Mouse (Mus musculus) heart, postnatal 36 days (tissue): ENCODE results near the gene Mlip. TPM values are rescaled to one million over a fixed set of nuclear protein-coding genes. Genes with fewer than 3 reads are reported as not detected.
"Not testable (repeated sequence)": the region's sequence is repeated elsewhere in the genome, so short reads cannot be mapped to it uniquely, and the experiment has no call there.

Experiments
- DNase-seq, 2 experiments: peaks; one replicate each; pipeline ENCODE4 v3.0.0; 2021 to 2022
- intact Hi-C: fragments of 180-260 bp; cut with DNase I; formaldehyde crosslinking; loops from one replicate; pipeline ENCODE4 v1.15.1; 2025
- total RNA-seq, 2 experiments: library from RNA; stranded (reverse); gene quantifications; 2 replicates each; pipeline ENCODE4 v1.2.3; 2021

Mlip gene
- 100 to 1,000 TPM; 151 to 152 TPM for total RNA-seq

DNA sequence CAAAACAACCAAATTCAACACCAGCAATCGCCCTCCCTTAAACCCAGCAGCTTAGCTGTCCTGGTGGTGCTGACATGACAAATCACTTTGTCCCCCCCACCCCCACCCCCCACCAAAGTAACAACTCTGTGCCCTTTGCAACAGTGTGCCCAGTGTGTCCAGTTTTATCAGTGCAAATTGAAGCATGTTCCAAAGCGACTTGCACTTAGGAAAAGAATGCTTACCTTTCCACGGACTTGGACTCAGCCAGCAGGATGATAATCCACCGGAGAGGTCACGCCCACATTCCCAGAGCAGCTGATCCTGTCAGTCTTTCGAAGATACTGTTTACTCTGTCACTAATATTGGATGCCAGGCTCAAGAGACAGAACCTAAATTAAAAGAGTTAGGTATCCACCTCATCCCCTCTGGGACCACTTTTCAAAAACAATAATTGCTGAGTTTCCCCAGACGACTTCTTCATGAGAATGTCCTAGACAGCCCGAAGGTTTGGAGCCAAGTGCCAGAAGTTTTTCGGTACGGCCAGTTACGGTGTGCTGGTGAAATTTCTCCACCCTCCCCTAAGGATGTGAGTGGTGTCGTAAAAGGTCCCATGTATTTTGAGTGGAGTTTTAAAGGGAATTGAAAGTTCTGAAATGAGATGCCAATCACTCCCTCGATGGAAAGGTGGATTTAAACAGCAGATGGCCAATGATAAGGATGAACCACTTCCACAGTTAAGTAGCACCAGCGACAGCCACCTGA, at the start of gene Mlip:
Gene Mlip, minus strand, starts transcription at position 538 of the 744 bp plus-strand sequence.
- intact Hi-C loops: no loop called here
- DNase-seq: no peak

DNA sequence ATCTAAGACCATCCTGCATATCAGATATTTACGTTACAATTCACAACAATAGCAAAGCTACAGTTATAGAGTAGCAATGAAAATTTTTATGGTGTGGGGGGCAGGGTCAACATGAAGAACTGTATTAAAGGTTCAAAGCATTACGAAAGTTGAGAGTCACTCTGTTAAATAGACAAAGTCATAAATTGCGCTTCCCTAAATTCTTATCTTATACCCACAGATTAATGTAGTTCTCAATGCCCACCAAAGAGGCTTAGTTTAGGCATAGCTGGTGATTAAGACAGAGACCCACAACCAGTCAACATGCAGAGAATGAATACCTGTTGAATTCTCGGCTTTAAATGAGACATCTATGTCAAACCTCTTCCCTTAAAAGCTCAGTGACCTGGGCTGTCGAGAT, 47.0 kb upstream of the Mlip start:
- DNase-seq: no peak
- intact Hi-C loops: loop anchor here (10.0 kb wide), 1 partner anchor 385 kb away; no protein-coding TSS in a partner anchor

DNA sequence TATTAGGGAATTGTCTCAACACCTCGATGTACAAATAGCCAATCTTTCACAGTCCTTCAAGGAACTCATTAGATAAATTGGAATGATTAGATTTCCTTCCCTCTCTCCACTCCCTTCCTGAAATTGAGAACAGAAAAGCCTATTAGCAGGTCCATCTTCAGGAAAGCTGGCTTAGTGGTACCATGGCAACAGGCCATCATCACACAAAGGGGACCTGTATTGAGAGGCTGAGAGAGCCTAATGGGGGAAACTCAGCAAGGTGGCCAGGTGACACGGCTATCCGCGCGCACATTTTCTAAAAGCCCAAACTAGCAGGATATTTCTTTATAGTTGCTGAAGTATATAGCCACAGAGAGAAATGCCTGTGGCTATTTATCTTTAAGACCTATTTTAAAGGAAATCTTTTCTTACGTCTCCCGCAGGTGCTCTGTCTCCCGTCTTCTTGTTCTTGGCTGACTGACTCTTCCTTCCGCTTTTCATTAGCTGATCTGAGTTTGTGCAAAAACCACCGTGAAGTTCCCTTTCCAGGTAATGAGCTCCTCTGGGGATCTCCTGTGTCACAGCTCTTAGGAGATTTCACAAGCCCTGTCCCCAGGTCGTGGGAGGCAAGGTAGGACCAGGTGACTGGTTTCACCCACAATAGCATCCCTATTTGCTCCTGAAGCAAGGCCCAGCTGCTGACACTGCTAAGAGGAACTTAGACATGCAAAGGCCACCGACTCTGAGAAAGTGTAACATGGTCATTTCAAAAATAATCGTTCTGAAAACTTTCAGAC, 46.3 kb upstream of the Mlip start:
- intact Hi-C loops: loop anchor here (10.0 kb wide), 1 partner anchor 386 kb away; no protein-coding TSS in a partner anchor
- DNase-seq: no peak

DNA sequence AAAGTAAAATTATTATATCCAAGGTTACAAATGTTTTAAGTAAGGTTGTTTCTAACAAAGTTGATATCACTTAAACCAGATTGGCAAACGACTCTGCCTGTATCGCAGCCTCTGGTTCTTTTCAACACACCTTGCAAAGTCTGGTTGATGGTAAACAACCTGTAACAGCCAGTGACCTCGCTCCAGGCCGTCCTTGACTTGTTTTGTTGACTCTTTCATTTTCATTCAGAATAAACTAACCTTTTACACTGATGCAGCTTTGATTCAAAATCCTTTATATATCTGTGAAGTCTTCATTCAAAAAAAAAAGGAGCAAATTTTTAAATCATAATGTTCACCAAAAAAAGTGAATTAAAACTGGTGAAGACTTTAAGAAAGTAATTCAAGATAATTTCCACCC, 44.3 kb upstream of the Mlip start:
- intact Hi-C loops: loop anchor here (10.0 kb wide), 1 partner anchor 388 kb away; no protein-coding TSS in a partner anchor
- no peak for DNase-seq

DNA sequence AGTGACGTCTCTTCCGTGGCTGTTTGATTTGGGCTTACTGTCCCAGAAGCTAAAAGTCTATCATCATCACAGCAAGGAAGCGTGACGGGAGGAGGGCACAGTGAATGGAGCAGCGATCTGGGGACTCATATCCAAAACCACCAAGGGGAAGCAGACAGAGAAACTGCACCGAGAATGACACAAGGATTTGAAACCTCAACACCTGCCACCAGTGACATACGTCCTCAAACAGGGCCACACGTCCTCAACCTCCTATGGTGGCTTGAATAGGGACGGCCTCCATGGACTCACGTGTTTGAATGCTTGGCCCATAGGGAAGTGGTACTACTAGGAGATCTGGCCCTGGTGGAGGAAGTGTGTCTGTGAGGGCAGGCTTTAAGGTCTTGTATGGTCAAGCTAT, 38.5 kb upstream of the Mlip start:
- DNase-seq: no peak
- intact Hi-C loops: loop anchor here (10.0 kb wide), 1 partner anchor 394 kb away; no protein-coding TSS in a partner anchor

DNA sequence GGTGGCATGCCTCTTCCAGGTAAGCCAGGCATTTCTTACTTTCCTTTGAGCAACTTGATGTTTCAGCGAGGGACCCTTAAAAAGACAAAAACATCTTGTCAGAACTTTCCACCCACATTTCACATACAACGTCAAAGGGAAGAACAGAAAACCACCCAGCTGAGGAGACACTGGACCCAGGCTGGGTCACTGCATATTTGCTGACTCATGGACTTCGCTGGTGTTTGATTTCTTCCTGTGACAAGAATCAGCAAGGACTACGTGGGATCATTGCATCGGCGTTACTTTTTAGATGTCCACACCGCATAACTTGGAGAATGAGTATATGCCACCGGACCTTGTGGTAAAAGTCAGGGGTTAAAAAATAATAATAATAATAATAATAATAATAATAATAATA, 36.2 kb upstream of the Mlip start:
- no peak for DNase-seq
- intact Hi-C loops: no loop called here

DNA sequence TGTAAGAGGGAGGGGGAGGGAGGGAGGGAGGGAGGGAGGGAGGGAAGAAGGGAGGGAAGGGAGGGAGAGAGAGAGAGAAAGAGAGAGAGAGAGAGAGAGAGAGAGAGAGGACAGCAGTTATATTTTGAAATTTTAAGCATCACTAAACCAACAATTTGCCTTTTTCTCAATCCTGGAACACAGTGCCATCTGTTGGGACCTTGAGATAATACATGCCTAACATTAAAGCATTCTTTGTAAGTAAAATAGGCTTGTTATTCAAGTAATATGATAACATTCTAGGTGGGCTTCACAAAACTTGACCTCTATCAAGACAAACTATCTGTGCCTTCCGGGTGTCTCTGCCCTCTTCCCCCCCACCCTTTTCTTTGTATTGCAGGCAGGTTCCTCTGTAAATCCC, 34.0 kb upstream of the Mlip start:
- intact Hi-C loops: loop anchor here (2.0 kb wide), 1 partner anchor 996 kb away; no protein-coding TSS in a partner anchor
- DNase-seq: no peak

DNA sequence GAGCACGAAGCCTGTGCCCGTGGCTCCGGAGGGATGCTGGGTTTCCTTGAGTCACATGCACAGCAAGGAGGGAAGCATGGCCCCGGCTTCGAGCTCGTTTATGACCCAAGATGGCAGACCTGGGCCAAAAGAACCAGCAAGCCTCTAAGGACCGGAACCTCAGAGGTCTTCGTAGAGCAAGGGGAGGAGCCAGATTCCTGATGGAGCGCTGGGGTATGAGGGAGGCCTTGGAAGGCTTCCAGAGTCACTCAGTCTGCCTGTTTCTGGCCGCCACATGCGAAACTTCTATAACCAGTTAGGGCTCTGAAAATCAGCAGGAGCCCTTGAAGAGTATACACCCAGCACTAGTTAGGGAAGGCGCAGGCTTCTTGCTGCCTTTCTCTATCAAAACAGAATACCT, 32.8 kb upstream of the Mlip start:
- intact Hi-C loops: loop anchor here (2.0 kb wide), 1 partner anchor 995 kb away; no protein-coding TSS in a partner anchor
- no peak for DNase-seq

DNA sequence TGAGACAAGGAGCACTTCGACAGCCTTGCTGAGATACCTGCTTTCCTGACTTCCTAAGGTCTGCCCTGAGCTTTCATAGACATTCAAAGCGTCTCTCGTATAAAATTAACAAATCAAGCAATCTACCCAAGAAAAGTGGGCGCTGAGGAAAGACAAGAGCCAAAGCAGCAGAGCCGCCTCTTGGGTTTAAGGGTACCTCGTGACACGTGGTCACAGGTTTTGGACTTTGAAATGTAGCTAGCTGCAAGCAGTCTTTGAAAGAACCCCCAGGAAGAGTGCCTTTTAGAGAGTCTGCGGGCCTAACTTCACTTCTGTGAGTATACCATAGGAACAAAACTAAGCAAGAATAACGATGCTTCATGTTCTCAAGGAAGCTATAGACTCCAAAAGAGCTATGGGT, 31.9 kb upstream of the Mlip start:
- DNase-seq: no peak
- intact Hi-C loops: no loop called here

DNA sequence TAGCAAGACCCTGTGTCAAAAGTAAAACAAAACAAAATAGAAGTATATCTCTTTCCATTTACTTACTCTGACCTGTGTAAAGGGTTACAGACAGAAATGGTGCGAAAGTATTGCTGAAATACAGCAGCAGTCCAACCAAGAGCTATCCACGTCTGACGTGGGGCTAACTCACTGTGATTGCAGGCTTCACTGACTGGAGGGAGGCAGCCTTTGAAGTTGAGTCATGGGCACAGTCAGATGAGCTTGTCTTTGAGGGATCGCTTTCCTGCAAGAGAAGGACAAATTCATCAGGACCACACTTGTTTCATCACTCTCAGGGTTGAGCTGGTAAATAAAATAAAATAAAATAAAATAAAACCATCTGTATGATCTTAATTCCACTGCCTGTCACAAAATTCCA, 31.2 kb upstream of the Mlip start:
- intact Hi-C loops: no loop called here

DNA sequence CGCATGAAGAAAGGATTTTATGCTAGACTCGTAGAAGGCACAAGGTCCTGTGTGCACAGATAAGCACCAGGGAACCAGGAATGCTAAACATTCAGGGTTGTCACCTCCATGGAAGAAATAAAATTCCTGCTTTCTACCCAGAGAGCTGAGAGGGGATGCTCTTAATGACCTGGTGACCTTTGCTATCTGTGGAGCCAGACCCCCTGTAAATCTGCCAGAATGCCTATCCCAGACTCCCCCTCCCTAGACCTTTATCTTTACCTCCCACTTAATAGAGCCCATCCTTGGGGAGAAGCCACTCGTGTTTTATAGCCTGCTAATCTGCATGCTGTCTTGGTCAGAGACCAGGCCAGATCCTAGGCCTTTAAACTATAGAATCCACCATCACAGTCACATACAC, 29.7 kb upstream of the Mlip start:
- DNase-seq: no peak
- intact Hi-C loops: no loop called here

More for the DNA sequence above, 31.2 kb upstream of the Mlip start:
- no peak for DNase-seq

DNA sequence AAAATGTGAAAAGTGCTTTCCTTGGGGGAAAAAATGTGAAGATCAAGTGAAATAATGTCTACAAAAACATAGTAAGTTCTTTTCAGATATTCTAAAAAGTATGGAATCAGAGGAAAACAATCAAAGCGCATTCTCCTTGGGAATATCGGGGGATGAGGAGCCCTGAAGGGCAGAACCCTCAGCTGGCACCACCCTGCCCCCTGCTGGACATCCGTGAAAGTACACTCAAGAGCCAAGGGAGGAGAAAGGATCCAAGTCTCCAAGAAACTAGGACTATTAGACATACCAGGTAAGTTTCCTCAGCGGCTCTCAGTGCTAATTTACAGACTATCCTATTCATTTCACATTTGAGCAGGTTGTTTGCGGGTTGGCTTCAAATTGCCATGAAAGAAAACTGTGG, 28.8 kb upstream of the Mlip start:
- intact Hi-C loops: no loop called here
- peak; percentile 55 to 78 for DNase-seq

DNA sequence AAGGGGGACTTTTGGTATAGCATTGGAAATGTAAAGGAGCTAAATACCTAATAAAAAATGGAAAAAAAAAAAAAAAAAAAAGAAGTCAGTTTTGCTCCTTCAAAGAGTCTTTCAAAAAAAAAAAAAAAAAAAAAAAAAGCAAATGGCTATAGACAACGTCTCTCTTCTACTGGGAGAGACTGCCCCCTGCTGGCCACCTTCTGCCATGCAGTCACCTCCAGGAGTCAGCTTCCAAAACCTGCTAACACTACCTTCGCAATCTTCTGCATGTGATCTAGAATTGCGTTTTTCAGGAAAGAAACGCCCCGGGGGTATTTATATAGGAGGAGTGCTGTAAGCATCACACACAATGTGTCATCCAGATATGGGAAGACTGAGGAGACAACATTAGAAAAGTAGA, 26.9 kb upstream of the Mlip start:
- intact Hi-C loops: loop anchor here (1.0 to 10.0 kb wide), 2 partner anchors 389 to 1615 kb away; no protein-coding TSS in a partner anchor

DNA sequence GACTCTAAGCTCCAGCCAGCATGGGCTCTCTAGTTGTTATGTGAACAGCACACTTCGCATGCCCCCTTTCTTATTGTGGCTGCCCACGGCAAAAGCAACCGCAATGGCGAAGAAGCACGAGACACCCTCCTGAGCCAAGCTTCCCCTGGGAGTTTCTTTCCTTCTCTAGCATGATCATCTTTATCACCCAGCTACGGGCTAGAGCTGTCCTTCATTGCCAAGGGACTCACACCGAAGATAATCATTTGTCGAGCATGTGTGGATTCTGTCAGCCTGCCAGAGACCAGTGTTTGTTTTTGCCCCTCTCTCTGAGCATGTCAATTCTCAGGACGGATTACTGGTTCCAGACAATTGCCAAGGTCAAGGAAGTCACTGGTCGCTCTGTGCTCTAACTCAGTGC, 24.9 kb upstream of the Mlip start:
- intact Hi-C loops: loop anchor here (10.0 kb wide), 1 partner anchor 1613 kb away; no protein-coding TSS in a partner anchor
- DNase-seq: no peak

More for the DNA sequence above, 26.9 kb upstream of the Mlip start:
- peak; percentile 45 to 70 for DNase-seq

DNA sequence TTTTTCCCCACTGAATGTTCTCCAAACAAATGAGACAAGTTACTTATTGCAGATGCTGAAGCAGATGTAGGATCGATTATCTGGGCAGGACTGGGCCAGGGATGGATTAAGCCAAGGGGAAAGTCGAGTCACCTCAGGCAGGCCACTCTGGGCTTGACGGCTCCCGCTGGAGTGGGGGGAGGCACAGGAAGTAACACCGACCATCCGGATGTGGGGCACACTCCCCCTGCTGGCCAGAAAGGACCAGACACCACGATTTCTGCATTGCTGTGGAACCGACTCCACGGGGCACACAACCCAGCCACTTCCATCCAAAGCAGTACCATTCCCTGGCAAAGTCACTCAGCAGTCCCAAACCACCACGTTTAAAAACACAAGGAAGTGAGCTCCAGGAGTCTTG, 24.3 kb upstream of the Mlip start:
- DNase-seq: peak; percentile 36 to 47

DNA sequence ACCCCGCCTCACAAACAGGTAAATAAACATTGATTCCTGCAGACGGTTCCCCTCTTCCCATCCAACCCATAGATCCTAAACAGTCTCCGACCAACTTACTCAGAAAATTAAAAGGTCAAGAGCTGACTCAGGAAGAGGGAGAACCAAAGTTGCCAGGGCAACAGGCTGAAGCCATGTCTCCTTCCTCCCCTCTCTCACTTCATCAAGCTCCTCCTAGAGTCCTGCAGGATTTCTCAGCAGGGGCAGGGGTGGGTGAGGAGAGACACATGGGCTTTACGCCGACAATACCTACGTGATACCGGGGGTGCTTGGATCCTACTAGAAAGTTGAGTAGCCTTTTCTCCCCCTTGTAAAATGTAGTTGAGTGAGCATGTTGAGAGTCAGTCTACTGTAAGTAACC, 23.8 kb upstream of the Mlip start:
- DNase-seq: no peak
- intact Hi-C loops: loop anchor here (10.0 kb wide), 1 partner anchor 1612 kb away; no protein-coding TSS in a partner anchor

More for the DNA sequence above, 24.3 kb upstream of the Mlip start:
- intact Hi-C loops: loop anchor here (10.0 kb wide), 1 partner anchor 1612 kb away; no protein-coding TSS in a partner anchor

DNA sequence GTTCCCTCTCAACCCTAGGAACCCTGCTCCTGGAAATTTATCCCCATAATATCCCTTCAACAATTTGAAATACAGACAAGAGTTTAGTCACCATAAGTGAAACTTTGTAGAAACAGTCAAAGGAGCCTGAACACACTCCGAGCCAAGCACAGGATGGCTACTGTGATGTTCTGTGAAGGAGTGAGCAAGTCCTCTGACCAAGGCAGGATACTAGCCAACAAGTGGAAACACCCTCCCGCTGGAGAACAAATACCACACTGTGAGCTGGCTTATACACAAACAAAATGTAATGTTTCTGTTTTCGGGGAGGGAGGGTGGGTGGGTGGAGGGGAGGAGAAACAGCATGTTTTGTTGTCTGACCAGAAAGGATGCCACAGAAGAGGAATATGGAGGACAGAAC, 17.9 kb upstream of the Mlip start:
- intact Hi-C loops: loop anchor here (10.0 kb wide), 1 partner anchor 1606 kb away; no protein-coding TSS in a partner anchor
- DNase-seq: no peak

DNA sequence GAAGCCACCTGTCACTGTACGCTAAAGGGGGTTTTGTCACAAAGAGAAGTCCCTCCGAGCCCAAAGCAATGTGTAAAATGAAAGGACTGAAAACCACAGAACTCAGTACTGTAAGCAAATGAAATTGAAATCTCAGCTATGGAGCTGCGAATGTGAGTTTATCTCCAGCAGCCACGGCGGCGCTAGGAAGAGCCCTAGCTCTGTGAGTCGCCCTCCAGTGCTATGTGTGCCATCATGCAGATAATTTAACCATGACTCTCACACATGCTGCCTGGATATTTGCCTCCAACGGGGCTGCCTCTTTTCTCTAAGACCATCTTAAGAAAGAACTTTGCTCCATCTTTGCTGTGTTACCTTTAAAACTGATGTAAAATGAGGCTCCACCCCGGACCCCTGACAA, 16.5 kb upstream of the Mlip start:
- intact Hi-C loops: no loop called here
- no peak for DNase-seq

DNA sequence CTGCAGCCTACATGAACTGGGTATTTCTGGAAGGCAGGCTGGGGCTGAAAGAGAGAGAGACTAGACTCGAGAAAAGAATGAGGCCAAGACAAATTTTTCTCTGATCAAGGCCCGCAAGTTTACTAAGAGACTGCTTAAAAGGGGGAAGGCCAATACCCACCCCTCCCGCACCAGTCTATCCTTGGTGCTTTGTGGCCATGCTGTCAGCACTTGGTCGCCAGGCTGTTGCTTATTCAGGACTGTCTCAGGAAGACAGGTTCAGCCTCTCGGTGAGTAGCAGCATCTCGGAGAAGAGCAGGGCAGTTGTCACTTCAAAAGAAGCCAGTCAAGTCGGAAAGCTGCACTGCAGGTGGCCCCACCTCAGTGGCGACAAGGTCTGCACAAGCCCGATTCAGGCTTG, 11.9 kb upstream of the Mlip start:
- DNase-seq, intact Hi-C loops: not testable (repeated sequence)

DNA sequence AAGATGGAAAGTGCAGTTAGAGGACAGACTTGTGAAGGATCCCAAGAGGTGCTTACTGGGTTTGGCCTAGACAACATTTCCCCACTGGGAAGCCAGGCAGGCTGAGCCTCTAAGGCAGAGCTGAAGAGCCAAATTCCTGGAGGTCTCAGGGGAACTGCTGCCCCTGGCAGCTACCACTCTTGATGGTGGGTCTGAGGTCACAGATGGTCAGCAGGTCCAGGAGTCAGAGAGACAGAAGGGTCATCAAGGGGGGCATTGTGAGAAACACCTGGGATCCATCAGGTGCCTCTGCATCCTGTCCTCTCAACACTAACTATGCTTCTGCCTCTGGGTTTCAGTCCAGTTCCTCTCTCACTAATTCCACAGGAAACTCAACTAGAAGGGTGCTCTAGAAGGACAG, 10.1 kb upstream of the Mlip start:
- DNase-seq: no peak
- intact Hi-C loops: no loop called here

DNA sequence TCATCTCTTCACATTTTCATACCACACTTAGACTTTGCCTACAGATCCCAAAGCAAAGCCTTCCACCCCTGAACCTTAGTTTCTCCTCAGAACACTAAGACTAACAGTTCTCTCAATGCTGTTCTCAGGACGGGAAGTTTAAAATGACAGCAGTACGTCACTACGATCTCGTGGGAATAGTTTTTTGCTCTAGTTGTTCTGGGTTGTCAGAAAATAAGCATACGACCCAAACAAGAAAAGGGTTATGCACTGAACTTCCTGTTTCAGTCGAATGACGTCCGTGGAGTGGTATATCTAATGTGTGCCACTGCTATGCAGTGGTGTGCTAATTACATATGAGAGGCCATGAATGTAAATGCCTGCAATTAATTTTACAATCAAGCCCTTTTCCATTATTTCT, 7.9 kb upstream of the Mlip start:
- intact Hi-C loops: no loop called here
- DNase-seq: no peak
